Mouse (Mus musculus) right cerebral cortex, postnatal 25 days (tissue): ENCODE results near the gene Fhod1.

Source experiments
- DNase-seq: peaks from one replicate; pipeline ENCODE4 v3.0.0; 2022

The Fhod1 gene

GRCm38 (mm10) chr8:105315073-105315769, 32.5 kb downstream of the Fhod1 start:
- DNase-seq: no peak

- DNase-seq: no peak
These were observed 33.9 kb downstream of the Fhod1 start for GRCm38 (mm10) chr8:105313622-105314402.

- no peak for DNase-seq
These were observed 34.8 kb downstream of the Fhod1 start for GRCm38 (mm10) chr8:105312891-105313481.

- no peak for DNase-seq
These were observed 36.0 kb downstream of the Fhod1 start for GRCm38 (mm10) chr8:105311718-105312117.

GRCm38 (mm10) chr8:105310118-105310517, 37.6 kb downstream of the Fhod1 start:
- no peak for DNase-seq

GRCm38 (mm10) chr8:105309142-105309847, 38.5 kb downstream of the Fhod1 start:
- no peak for DNase-seq

GRCm38 (mm10) chr8:105308428-105308827, 39.3 kb downstream of the Fhod1 start:
- DNase-seq: no peak

GRCm38 (mm10) chr8:105307670-105308069, 40.1 kb downstream of the Fhod1 start:
- DNase-seq: no peak

GRCm38 (mm10) chr8:105306146-105306691, 41.5 kb downstream of the Fhod1 start:
- no peak for DNase-seq

- DNase-seq: peak; percentile 45
These were observed 42.3 kb downstream of the Fhod1 start, which contains the start of gene Elmo3 for GRCm38 (mm10) chr8:105305211-105306145. Gene Elmo3, plus strand, starts transcription at chr8:105305601.

GRCm38 (mm10) chr8:105304325-105305210, 43.2 kb downstream of the Fhod1 start:
- no peak for DNase-seq

- DNase-seq: no peak
These were observed 43.9 kb downstream of the Fhod1 start for GRCm38 (mm10) chr8:105303874-105304273.

GRCm38 (mm10) chr8:105303396-105303795, 44.4 kb downstream of the Fhod1 start:
- no peak for DNase-seq

GRCm38 (mm10) chr8:105299962-105300361, 47.8 kb downstream of the Fhod1 start:
- DNase-seq: no peak

GRCm38 (mm10) chr8:105298351-105299252, 49.2 kb downstream of the Fhod1 start:
- DNase-seq: no peak

- DNase-seq: peak; percentile 94
These were observed 50.1 kb downstream of the Fhod1 start, which contains the start of gene E2f4 for GRCm38 (mm10) chr8:105297511-105298192. Gene E2f4, plus strand, starts transcription at chr8:105297663.

- no peak for DNase-seq
These were observed 51.7 kb downstream of the Fhod1 start, which contains the start of gene Exoc3l for GRCm38 (mm10) chr8:105295895-105296573. Gene Exoc3l, minus strand, starts transcription at chr8:105296101.

- no peak for DNase-seq
These were observed 52.5 kb downstream of the Fhod1 start for GRCm38 (mm10) chr8:105295256-105295655.
